Mouse (Mus musculus): Measurements from ENCODE around the gene Tsga10ip.

GRCm38 (mm10) chr19:5422267-5422666 lies 19.9 kb upstream of the Tsga10ip start:
- TF ChIP-seq MAX (IDR thresholded peaks at IDR 0.05; ENCODE audit: low read length) (no peak), POLR2AphosphoS2 (IDR thresholded peaks at IDR 0.05; ENCODE audit: low read depth, low read length) (no peak), CHD1 (IDR thresholded peaks at IDR 0.05; ENCODE audit: low read depth, low read length) (no peak)

Measured in CH12.LX (cell line).